Mouse (Mus musculus): ENCODE measurements around the gene Lsm5. TPM values are rescaled to one million over a fixed set of nuclear protein-coding genes. Genes with fewer than 3 reads are reported as not detected.
A peak's percentile ranks its signal among the peaks of the same experiment; 100 is the strongest.

Lsm5 gene
- polyA plus RNA-seq, 1 experiment = 0.08 TPM

GRCm38 (mm10) chr6:56692445-56692844 is 12.1 kb downstream of the Lsm5 start:
- Histone ChIP-seq H3K4me3 (replicated peaks) (no peak overlapping the region), H3K36me3 (ENCODE audit: control insufficient read depth) (no peaks in the 10 kb centered on the region), H3K4me1 (ENCODE audit: control insufficient read depth) (no peaks in the 10 kb centered on the region), H3K9me3 (ENCODE audit: control insufficient read depth, low read length) (no peaks in the 10 kb centered on the region), H3K27me3 (ENCODE audit: control insufficient read depth) (no peaks in the 10 kb centered on the region)
- TF ChIP-seq GATA1 (IDR thresholded peaks at IDR 0.05; ENCODE audit: low read length) (no peak), TAL1 (IDR thresholded peaks at IDR 0.05; ENCODE audit: low read length) (no peak)

GRCm38 (mm10) chr6:56691205-56691604 is 13.3 kb downstream of the Lsm5 start:
- H3K4me3 ChIP-seq (replicated peaks) = no peak overlapping the region
- H3K4me1 ChIP-seq (ENCODE audit: control insufficient read depth) = no peaks in the 10 kb centered on the region
- H3K36me3 ChIP-seq (ENCODE audit: control insufficient read depth) = no peaks in the 10 kb centered on the region
- H3K9me3 ChIP-seq (ENCODE audit: control insufficient read depth, low read length) = no peaks in the 10 kb centered on the region
- H3K27me3 ChIP-seq (ENCODE audit: control insufficient read depth) = no peaks in the 10 kb centered on the region
- TF ChIP-seq GATA1 (IDR thresholded peaks at IDR 0.05; ENCODE audit: low read length) (no peak), TAL1 (IDR thresholded peaks at IDR 0.05; ENCODE audit: low read length) (no peak)

GRCm38 (mm10) chr6:56688238-56688637 is 16.3 kb downstream of the Lsm5 start:
- Histone ChIP-seq H3K4me1 (ENCODE audit: control insufficient read depth) (no peaks in the 10 kb centered on the region), H3K27me3 (ENCODE audit: control insufficient read depth) (no peaks in the 10 kb centered on the region), H3K9me3 (ENCODE audit: control insufficient read depth, low read length) (no peaks in the 10 kb centered on the region), H3K4me3 (replicated peaks) (no peak overlapping the region), H3K36me3 (ENCODE audit: control insufficient read depth) (no peaks in the 10 kb centered on the region)
- TF ChIP-seq TAL1 (IDR thresholded peaks at IDR 0.05; ENCODE audit: low read length) (no peak), GATA1 (IDR thresholded peaks at IDR 0.05; ENCODE audit: low read length) (no peak)

DNA sequence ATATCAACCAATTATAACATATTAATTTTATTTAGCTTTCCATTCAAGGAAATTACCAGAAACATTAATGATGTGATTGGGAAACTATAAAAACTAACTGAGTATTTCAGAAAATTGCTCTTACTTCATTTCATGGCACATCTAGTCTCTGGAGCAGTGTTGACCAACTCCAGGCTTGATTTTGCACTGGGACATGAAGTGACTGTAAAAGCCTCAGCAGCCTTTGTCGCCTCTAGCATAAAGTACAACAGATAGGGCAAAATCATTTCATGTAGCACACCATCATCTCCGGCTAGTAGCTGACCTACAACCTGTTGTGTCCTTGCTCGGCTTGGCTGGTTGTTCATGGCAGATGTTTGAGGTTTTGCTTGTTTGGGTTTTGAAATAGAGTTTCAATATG is 40.1 kb downstream of the Lsm5 start:
- Histone ChIP-seq H3K9me3 (ENCODE audit: control insufficient read depth, low read length) (no peaks in the 10 kb centered on the region), H3K4me1 (ENCODE audit: control insufficient read depth) (no peaks in the 10 kb centered on the region), H3K27me3 (ENCODE audit: control insufficient read depth) (no peaks in the 10 kb centered on the region), H3K4me3 (replicated peaks) (no peak overlapping the region), H3K36me3 (ENCODE audit: control insufficient read depth) (no peaks in the 10 kb centered on the region)
- TF ChIP-seq GATA1 (IDR thresholded peaks at IDR 0.05; ENCODE audit: low read length) (no peak), TAL1 (IDR thresholded peaks at IDR 0.05; ENCODE audit: low read length) (no peak)

DNA sequence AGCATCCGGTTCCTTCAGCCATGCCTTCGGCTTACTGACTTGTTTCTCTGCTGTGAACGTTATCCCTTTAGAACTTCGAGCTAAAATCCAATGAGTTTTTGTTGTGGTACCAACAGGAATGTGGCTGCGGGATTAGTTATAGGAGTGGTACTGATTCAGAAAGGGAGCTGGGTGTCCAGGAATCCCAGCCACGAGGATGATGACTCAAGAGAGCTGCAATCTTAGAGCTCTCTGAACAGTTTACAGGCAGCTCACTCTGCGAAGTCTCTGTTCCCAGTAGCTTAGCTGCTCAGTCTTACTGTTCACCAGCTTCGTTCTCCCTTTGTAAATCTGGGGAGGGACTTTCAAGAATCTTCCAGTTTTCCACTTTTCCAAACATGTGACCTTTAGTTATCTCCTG is 49.1 kb downstream of the Lsm5 start:
- Histone ChIP-seq H3K27me3 (ENCODE audit: control insufficient read depth) (peaks cover 37% of the 10 kb centered on the region), H3K4me1 (ENCODE audit: control insufficient read depth) (no peaks in the 10 kb centered on the region), H3K9me3 (ENCODE audit: control insufficient read depth, low read length) (no peaks in the 10 kb centered on the region), H3K36me3 (ENCODE audit: control insufficient read depth) (no peaks in the 10 kb centered on the region), H3K4me3 (replicated peaks) (no peak overlapping the region)
- no peak for TF ChIP-seq TAL1 (IDR thresholded peaks at IDR 0.05; ENCODE audit: low read length)
- TF ChIP-seq GATA1 (IDR thresholded peaks at IDR 0.05; ENCODE audit: low read length) = no peak

- Histone ChIP-seq H3K4me3 (replicated peaks) (peak overlapping the region; percentile 24), H3K36me3 (ENCODE audit: control insufficient read depth) (no peaks in the 10 kb centered on the region), H3K4me1 (ENCODE audit: control insufficient read depth) (no peaks in the 10 kb centered on the region), H3K27me3 (ENCODE audit: control insufficient read depth) (peaks cover 37% of the 10 kb centered on the region), H3K9me3 (ENCODE audit: control insufficient read depth, low read length) (no peaks in the 10 kb centered on the region)
- TF ChIP-seq TAL1 (IDR thresholded peaks at IDR 0.05; ENCODE audit: low read length) = no peak
- no peak for TF ChIP-seq GATA1 (IDR thresholded peaks at IDR 0.05; ENCODE audit: low read length)
These were observed 52.4 kb downstream of the Lsm5 start for GRCm38 (mm10) chr6:56652121-56652592.

Other genes with a start within 250 kb of the Lsm5 start
- 0.01 TPM in 1 of 2 replicates, not detected in the other for gene Pde1c, start 135.6 kb downstream of the Lsm5 start, polyA plus RNA-seq (2012)
- 0.18 and 0.20 TPM in 2 replicates for gene Avl9, start 10.2 kb upstream of the Lsm5 start, polyA plus RNA-seq (2012)
- 0.36 and 0.48 TPM in 2 replicates for gene Kbtbd2, start 93.1 kb upstream of the Lsm5 start, polyA plus RNA-seq (2012)
- 0.04 and 0.05 TPM in 2 replicates for gene Fkbp9, start 127.3 kb upstream of the Lsm5 start, polyA plus RNA-seq (2012)
- 21.3 and 22.9 TPM in 2 replicates for gene Nt5c3, start 219.2 kb upstream of the Lsm5 start, polyA plus RNA-seq (2012)
- gene Vmn1r4, start 219.3 kb upstream of the Lsm5 start, polyA plus RNA-seq (2012) = 0.02 TPM in 1 of 2 replicates, not detected in the other